Mouse (Mus musculus) cortical plate, adult 2 months (tissue): ENCODE data around the gene Capn15. TPM values are rescaled to one million over a fixed set of nuclear protein-coding genes. Genes with fewer than 3 reads are reported as not detected.

Experiments
- H3K27ac ChIP-seq: fragments of 200-500 bp; 2 replicates; pipeline ENCODE4 v1.5.1; 2012; ENCODE audit warnings: low read length, control low read depth, inconsistent platforms; ENCODE audit not compliant: insufficient read depth
- H3K4me1 ChIP-seq: fragments of 200-500 bp; 2 replicates; pipeline ENCODE4 v1.6.1; 2011; ENCODE audit warnings: low read length; ENCODE audit not compliant: control insufficient read depth, insufficient read depth
- H3K4me3 ChIP-seq: fragments of 200-500 bp; 2 replicates; pipeline ENCODE4 v1.5.1; 2011; ENCODE audit warnings: mild to moderate bottlenecking, low read length, control low read depth; ENCODE audit not compliant: insufficient read depth
- CTCF ChIP-seq: fragments of 200-500 bp; IDR thresholded peaks from 2 replicates; pipeline ENCODE4 v1.5.1; 2011; ENCODE audit warnings: mild to moderate bottlenecking, control low read depth, low read length; ENCODE audit not compliant: insufficient read depth; ENCODE audit errors: extremely low read depth
- POLR2A ChIP-seq: fragments of 200-500 bp; IDR thresholded peaks from 2 replicates; pipeline ENCODE4 v1.6.1; 2011; ENCODE audit warnings: mild to moderate bottlenecking, low read length, control low read depth; ENCODE audit not compliant: insufficient read depth; ENCODE audit errors: extremely low read depth
- polyA plus RNA-seq: library from polyadenylated mRNA; depleted of rRNA; stranded (reverse); fragments of >200 nt; gene quantifications from 2 replicates; pipeline ENCODE4 v1.2.3, GENCODE M21; 2012

Gene Capn15
- polyA plus RNA-seq, 1 experiment, result 45.8 TPM

- H3K27ac ChIP-seq, result no peak overlapping the region
Measured at GRCm38 (mm10) chr17:25957586-25958051, 28.0 kb downstream of the Capn15 start.

DNA sequence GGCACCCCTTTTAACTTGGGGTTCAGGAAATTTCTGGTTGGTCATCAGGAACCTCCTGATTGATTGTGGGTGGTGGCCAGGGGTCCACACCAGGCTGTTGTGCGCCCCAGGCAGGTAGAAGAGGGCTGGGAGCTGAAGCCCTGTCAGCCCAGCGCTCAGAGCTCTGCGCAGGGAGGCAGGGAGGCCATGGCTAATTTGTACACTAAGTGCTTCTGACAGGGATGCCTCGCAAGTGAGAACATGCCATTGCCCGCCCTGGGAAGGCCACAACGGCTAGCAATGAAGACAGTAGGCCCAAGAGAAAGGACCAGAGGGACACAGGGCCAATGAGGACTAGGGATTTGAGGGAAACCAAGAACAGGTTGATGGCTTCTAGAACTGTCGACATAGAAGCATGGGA, 29.0 kb downstream of the Capn15 start:
- TF ChIP-seq CTCF (no peak), POLR2A (no peak)
- Histone ChIP-seq H3K4me1 (no peaks in the 10 kb centered on the region), H3K27ac (no peak overlapping the region), H3K4me3 (no peak overlapping the region)

More at GRCm38 (mm10) chr17:25957586-25958051, 28.0 kb downstream of the Capn15 start:
- TF ChIP-seq POLR2A (no peak), CTCF (no peak)
- Histone ChIP-seq H3K4me1 (no peaks in the 10 kb centered on the region), H3K4me3 (no peak overlapping the region)

DNA sequence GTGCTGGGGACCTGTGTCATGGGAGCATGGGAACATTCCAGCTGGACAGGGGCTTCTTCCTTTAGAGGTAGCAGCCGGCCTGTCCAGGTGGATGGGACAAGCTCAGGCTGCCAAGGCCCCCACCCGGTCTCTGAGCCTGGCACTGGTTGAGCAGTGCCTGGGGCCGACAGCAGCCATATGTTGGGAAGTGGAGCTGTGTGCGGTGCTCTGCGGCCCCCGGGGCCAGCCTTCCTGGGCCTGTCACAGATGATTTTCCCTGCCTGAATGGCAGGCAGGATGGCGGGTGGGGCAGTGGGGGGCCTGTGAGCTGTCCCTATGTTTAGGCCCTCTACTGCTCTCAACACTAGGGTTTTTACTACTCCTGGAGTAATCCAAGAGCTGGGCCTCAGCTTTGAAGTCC, 29.4 kb downstream of the Capn15 start:
- Histone ChIP-seq H3K4me3 (no peak overlapping the region), H3K4me1 (no peaks in the 10 kb centered on the region), H3K27ac (no peak overlapping the region)
- no peak for TF ChIP-seq CTCF
- no peak for TF ChIP-seq POLR2A

DNA sequence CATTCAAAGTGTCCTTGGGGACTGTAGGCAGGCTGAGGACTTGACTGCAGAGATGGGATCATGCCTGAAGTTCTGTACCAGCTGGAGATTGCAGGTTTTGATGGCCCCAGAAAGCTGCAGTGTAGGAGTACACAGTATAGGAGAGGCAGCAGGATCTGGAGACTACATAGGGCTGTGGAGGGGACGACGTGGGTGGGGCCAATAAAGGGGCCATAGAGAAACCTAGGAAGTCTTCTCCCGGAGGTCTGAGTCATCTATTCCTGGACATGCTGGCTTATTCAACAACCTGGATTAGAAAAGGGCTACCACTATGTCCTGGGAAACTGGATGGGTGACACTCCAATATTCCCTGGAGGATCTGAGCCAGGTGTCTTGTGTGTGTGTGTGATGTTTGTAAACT, 29.9 kb downstream of the Capn15 start:
- Histone ChIP-seq H3K27ac (no peak overlapping the region), H3K4me3 (no peak overlapping the region), H3K4me1 (no peaks in the 10 kb centered on the region)
- TF ChIP-seq POLR2A (no peak), CTCF (no peak)

- Histone ChIP-seq H3K4me3 (no peak overlapping the region), H3K4me1 (no peaks in the 10 kb centered on the region), H3K27ac (no peak overlapping the region)
- TF ChIP-seq CTCF, result no peak
- no peak for TF ChIP-seq POLR2A
Measured at GRCm38 (mm10) chr17:25954671-25955070, 30.9 kb downstream of the Capn15 start.

GRCm38 (mm10) chr17:25953161-25953560, 32.4 kb downstream of the Capn15 start:
- no peak for TF ChIP-seq CTCF
- TF ChIP-seq POLR2A, result no peak

DNA sequence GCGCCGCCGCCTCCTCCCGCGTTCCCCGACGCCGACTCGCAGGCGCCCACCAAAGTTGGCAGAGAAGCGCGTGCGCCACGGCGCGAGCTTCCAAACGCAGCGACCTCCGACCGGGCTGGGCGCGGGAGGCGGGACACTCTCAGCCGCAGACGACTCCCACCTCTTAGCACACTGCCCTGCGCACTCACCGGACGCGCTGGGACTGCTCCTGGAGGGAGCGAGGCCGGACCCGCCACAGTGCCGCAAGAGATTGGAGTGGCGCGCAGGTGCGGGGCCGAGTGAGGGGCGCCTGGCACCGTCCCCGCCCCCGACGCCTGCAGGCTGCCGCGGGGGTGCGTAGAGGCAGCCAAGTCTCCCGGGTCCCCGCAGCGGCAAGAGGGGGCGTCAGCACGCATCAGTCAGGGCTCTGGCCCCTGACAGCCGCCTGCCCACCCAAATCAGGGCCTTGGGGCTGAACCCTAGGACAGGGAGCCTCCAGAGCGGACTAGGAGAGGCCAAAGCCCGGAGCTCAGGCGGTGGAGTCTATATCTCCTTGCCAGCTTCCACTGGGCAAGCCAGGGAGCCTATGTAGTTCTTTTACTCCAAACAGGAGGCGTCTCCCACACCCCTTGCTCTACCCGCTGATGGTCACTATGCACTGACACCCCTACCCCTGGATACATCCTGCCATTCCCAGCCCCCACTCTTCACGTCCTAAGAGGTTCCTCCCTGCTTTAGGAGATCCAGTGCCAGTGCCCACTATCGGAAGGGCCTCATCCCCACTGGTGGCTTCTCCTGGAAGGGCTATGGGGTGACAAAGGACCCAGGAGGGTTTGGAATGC, 33.6 kb downstream of the Capn15 start, which contains the start of gene A930017K11Rik:
Gene A930017K11Rik, minus strand, starts transcription at position 763 of the 821 bp plus-strand sequence.
- no peak for TF ChIP-seq POLR2A
- no peak for TF ChIP-seq CTCF
- Histone ChIP-seq H3K4me1 (no peaks in the 10 kb centered on the region), H3K27ac (no peak within 1 kb of the TSS; the same call in 1 of the 2 replicates), H3K4me3 (peak within 1 kb of the TSS; percentile 19; the same call in 1 of the 2 replicates)

More at GRCm38 (mm10) chr17:25953161-25953560, 32.4 kb downstream of the Capn15 start:
- Histone ChIP-seq H3K4me3 (no peak overlapping the region), H3K4me1 (no peaks in the 10 kb centered on the region), H3K27ac (no peak overlapping the region)

DNA sequence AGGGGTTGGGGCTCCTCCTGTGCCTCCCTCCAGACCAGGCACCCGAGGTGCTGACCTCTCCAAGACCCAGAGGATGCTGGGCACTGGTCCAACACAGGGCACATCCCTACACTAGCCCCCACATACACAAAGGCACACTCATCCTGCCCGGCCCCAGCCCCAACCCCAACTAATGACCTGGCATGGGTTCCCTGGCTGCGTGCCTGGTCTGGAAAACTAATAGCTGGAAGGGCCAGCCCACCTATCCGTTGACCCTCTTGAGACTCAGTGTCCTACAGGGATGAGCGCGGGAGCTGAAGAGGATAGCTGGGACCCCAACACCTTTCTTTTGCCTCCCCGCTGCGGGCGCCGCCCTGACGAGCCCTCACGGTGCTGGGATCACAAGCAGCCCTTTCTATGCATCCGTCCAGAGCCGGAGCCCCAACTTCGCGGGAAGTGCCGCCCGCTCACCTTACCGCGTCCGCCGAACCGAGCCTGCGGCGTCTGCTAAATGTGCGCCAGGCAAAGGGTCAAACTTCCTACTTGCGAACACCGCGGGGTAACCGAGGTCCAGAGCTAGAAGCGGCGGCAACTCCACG, 34.3 kb downstream of the Capn15 start:
- H3K4me3 ChIP-seq, result peak overlapping the region; percentile 19; the same call in 1 of the 2 replicates
- H3K27ac ChIP-seq, result no peak overlapping the region; the same call in 1 of the 2 replicates
- no peaks in the 10 kb centered on the region for H3K4me1 ChIP-seq
- TF ChIP-seq POLR2A (no peak), CTCF (no peak)

- no peak overlapping the region for H3K4me3 ChIP-seq
Measured at GRCm38 (mm10) chr17:25950706-25951105, 34.9 kb downstream of the Capn15 start.

More at GRCm38 (mm10) chr17:25950706-25951105, 34.9 kb downstream of the Capn15 start:
- no peak overlapping the region for H3K27ac ChIP-seq
- TF ChIP-seq POLR2A (no peak), CTCF (no peak)
- no peaks in the 10 kb centered on the region for H3K4me1 ChIP-seq
